Mouse (Mus musculus) liver, embryonic 11.5 days (tissue): ENCODE results near the gene Rraga. TPM values are rescaled to one million over a fixed set of nuclear protein-coding genes. Genes with fewer than 3 reads are reported as not detected.
A peak's percentile ranks its signal among the peaks of the same experiment; 100 is the strongest.

ENCODE experiments used
- ATAC-seq: fragments of 200-750 bp; cut with Nextera tagmentation; replicated peaks from 2 replicates; pipeline ENCODE4 v1.8.0; 2017; ENCODE audit warnings: moderate number of reproducible peaks, mild to moderate bottlenecking, moderate TSS enrichment, moderate library complexity; ENCODE audit not compliant: low FRiP score
- DNase-seq: peaks from one replicate; pipeline ENCODE4 v3.0.0-alpha.2; 2017; ENCODE audit warnings: low spot score
- H3K27ac ChIP-seq: fragments of 300-500 bp; sonication (generic); 2 replicates; pipeline ENCODE4 v1.5.1; 2014; ENCODE audit warnings: mild to moderate bottlenecking, low read depth, low read length, control low read depth
- H3K27me3 ChIP-seq: fragments of 300-500 bp; sonication (generic); replicated peaks from 2 replicates; pipeline ENCODE4 v1.6.1; 2014; ENCODE audit warnings: low read length, mixed read lengths; ENCODE audit not compliant: control insufficient read depth, insufficient read depth
- H3K36me3 ChIP-seq: fragments of 300-500 bp; sonication (generic); 2 replicates; pipeline ENCODE4 v1.6.1; 2014; ENCODE audit warnings: mild to moderate bottlenecking, low read length, moderate library complexity, mixed read lengths; ENCODE audit not compliant: control insufficient read depth, insufficient read depth
- H3K4me1 ChIP-seq: fragments of 300-500 bp; sonication (generic); replicated peaks from 2 replicates; pipeline ENCODE4 v1.6.1; 2014; ENCODE audit warnings: low read length, mixed read lengths; ENCODE audit not compliant: control insufficient read depth, insufficient read depth
- H3K4me2 ChIP-seq: fragments of 300-500 bp; sonication (generic); 2 replicates; pipeline ENCODE4 v1.6.1; 2014; ENCODE audit warnings: mild to moderate bottlenecking, control low read depth, moderate library complexity
- H3K4me3 ChIP-seq: fragments of 300-500 bp; sonication (generic); 2 replicates; pipeline ENCODE4 v1.5.1; 2014; ENCODE audit warnings: low read depth, low read length, control low read depth
- H3K9ac ChIP-seq: fragments of 300-500 bp; sonication (generic); 2 replicates; pipeline ENCODE4 v1.6.1; 2014; ENCODE audit warnings: low read depth, low read length, control low read depth
- H3K9me3 ChIP-seq: fragments of 300-500 bp; sonication (generic); 2 replicates; pipeline ENCODE4 v1.6.1; 2016; ENCODE audit warnings: low read length, inconsistent platforms, mixed read lengths; ENCODE audit not compliant: control insufficient read depth
- WGBS: fragments of 180-500 bp; shearing (Covaris S2); extraction: QIAGEN DNeasy Blood & Tissue Kit; methylation state at CpG from one replicate; pipeline ENCODE4 v1.1.7; 2014; 5-methylcytosine and 5-hydroxymethylcytosine counted together
- polyA plus RNA-seq: library from polyadenylated mRNA; unstranded; fragments of >200 nt; fragmentation: Nextera tagmentation; extraction: Ambion mirVana; gene quantifications from 2 replicates; pipeline ENCODE4 v1.2.1, GENCODE M21; 2014

The Rraga gene
- polyA plus RNA-seq, 1 experiment from 2014 or later: 62.2 TPM

DNA sequence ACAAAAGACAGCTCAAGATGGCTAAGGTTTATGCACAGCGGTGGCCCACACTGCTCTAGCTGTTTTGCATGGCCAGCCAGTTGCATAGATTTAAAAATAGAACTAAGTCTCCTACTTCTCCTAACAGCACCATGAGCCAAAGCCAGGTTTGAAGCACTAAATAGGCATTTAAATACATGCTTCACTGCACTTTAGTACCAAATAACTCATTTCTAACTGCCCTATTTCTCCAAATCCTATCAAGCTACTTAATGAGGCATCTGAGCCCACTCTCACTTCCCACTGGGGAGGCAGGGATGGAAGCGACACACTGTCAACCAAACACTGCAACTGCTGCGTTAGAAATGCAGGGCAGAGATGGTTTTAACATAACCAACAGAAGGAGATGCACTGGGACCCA is 31.5 kb upstream of the Rraga start:
- no peaks in the 10 kb centered on the region for H3K36me3 ChIP-seq
- ATAC-seq (no peak), DNase-seq (no peak)
- WGBS: 77% methylated on average over 3 of the region's 3 CpGs
- H3K27ac ChIP-seq: no peak overlapping the region
- no peak overlapping the region for H3K9ac ChIP-seq
- H3K27me3 ChIP-seq: no peaks in the 10 kb centered on the region
- H3K4me2 ChIP-seq: no peak overlapping the region
- no peaks in the 10 kb centered on the region for H3K4me1 ChIP-seq
- no peaks in the 10 kb centered on the region for H3K9me3 ChIP-seq
- no peak overlapping the region for H3K4me3 ChIP-seq

DNA sequence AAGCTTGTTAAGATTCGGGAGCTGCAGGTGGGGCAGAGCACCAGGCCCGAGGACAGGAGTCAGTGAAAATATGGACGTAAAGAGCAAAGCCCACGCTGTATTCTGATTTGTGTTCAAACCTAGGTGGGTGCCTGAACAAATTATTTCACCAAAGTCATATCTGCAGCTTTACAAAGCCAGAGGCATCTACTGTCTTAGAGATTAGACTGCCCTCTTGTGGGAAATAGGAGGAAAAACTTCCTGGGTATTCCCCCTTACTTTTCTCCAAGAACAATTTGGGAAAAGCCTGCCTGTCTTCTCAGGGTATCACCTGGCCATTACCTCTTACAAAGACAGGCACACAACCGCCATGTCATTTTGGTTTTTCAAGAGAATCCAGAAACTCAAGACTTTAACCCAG is 29.9 kb upstream of the Rraga start:
- no peak overlapping the region for H3K4me3 ChIP-seq
- DNase-seq: no peak
- WGBS: 52% methylated on average over 5 of the region's 5 CpGs
- H3K4me1 ChIP-seq: no peaks in the 10 kb centered on the region
- ATAC-seq: no peak
- H3K36me3 ChIP-seq: no peaks in the 10 kb centered on the region
- H3K27ac ChIP-seq: no peak overlapping the region
- no peaks in the 10 kb centered on the region for H3K9me3 ChIP-seq
- no peak overlapping the region for H3K4me2 ChIP-seq
- H3K27me3 ChIP-seq: no peaks in the 10 kb centered on the region
- no peak overlapping the region for H3K9ac ChIP-seq

DNA sequence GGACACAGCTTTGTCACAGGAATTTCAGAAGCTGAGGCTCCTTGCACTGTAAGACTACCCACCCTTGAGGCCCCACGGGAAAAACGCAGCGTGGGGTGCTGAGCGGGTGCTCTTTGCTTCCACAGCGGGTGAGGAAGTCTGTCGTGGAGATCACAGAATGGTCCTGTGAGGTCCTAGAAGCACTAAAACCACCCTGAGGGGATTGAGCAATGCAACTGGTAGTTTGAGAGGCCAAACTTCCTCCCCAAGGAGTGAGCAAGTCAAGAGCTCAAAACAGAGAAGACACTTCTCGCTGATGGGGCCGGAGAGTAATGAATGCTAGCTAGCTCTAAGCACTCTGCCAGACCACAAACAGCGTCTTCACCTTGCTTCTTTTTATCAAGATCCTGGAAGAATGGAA is 27.1 kb upstream of the Rraga start:
- Histone ChIP-seq H3K27me3 (no peaks in the 10 kb centered on the region), H3K4me3 (no peak overlapping the region), H3K9ac (no peak overlapping the region), H3K4me2 (no peak overlapping the region), H3K36me3 (no peaks in the 10 kb centered on the region), H3K4me1 (no peaks in the 10 kb centered on the region), H3K9me3 (no peaks in the 10 kb centered on the region), H3K27ac (no peak overlapping the region)
- DNase-seq (no peak), ATAC-seq (no peak)
- WGBS: 59% methylated on average over 9 of the region's 9 CpGs

DNA sequence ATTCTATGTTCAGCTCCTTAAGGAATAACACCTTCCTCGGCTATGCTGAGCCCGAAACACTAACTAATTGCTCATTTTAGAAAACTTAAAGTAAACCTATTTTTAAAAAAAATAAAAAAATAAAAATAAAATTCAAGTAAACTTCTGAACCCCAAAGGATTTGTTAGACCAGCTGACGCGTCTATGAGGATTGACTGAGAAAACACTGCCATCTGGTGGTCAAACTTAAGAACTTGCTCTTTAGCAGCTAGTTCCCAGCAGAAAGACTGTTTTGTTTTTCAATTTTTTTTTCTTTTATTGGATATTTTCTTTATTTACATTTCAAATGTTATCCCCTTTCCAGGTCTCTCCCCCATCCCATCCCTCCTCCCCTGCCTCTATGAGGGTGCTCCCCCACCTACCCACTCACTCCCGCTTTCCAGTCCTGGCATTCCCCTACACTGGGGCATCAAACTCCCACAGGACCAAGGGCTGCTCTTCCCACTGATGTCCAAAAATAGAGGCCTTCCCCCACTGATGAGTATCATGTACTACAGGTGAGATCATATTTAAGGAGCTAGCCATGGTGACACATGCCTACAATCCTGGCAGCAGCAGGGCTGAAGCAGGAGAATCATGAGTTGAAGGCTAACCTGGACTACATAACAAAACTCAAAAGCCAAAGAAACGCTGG is 20.3 kb upstream of the Rraga start:
- ATAC-seq (no peak), DNase-seq (no peak)
- Histone ChIP-seq H3K4me2 (no peak overlapping the region), H3K27me3 (no peaks in the 10 kb centered on the region), H3K4me1 (no peaks in the 10 kb centered on the region), H3K4me3 (no peak overlapping the region), H3K36me3 (no peaks in the 10 kb centered on the region), H3K27ac (no peak overlapping the region), H3K9ac (no peak overlapping the region), H3K9me3 (no peaks in the 10 kb centered on the region)
- WGBS: 21% methylated on average over 6 of the region's 6 CpGs

DNA sequence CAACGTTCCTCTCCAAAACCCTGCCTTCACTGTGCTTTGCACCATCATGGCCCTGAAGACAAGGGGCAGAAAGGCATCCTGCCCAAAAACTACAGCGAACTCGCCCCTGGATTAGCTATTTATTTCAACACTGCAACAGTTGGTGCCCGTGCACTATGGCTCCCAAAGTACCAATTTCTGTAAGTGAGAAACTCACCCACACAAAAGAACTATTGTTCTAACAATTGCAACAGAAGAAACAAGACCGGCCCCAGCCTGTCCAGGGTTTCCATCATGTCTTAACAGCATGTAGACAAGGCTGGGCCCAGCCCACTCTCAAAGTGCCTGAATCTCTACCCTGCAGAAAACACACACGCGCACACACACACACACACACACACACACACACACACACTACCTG is 18.1 kb upstream of the Rraga start:
- no peaks in the 10 kb centered on the region for H3K27me3 ChIP-seq
- no peak overlapping the region for H3K27ac ChIP-seq
- H3K36me3 ChIP-seq: no peaks in the 10 kb centered on the region
- DNase-seq (no peak), ATAC-seq (no peak)
- H3K4me3 ChIP-seq: no peak overlapping the region
- no peak overlapping the region for H3K9ac ChIP-seq
- no peaks in the 10 kb centered on the region for H3K9me3 ChIP-seq
- WGBS: 79% methylated on average over 7 of the region's 7 CpGs
- no peak overlapping the region for H3K4me2 ChIP-seq
- H3K4me1 ChIP-seq: no peaks in the 10 kb centered on the region

DNA sequence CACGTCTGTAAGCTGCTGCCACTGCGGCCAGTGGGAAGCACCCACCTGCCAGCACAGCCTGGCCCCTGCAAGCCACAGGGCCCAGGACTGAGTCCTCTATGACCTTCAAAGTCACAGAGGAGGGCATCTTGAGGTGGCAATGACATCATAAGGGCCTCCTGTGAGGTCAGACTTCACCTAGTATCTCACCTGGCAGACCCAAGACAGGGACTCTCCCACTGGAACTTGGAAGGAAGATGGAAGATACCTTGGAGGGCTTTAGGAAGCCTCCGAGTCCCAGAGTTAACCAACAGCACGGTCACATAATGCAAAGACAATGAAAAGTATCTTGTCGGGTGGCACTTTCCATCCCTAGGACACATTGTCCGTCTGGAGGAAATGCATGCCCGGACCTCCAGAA is 17.2 kb upstream of the Rraga start, which contains the start of gene Saxo1:
Gene Saxo1 (minus strand): TSS at position 101 of the 400 bp plus-strand sequence.
- DNase-seq (no peak), ATAC-seq (no peak)
- Histone ChIP-seq H3K4me2 (no peak within 1 kb of the TSS), H3K9ac (no peak within 1 kb of the TSS), H3K4me1 (no peaks in the 10 kb centered on the region), H3K27me3 (no peaks in the 10 kb centered on the region), H3K9me3 (no peaks in the 10 kb centered on the region), H3K27ac (no peak within 1 kb of the TSS), H3K36me3 (no peaks in the 10 kb centered on the region), H3K4me3 (no peak within 1 kb of the TSS)
- WGBS: 82% methylated on average over 7 of the region's 7 CpGs

DNA sequence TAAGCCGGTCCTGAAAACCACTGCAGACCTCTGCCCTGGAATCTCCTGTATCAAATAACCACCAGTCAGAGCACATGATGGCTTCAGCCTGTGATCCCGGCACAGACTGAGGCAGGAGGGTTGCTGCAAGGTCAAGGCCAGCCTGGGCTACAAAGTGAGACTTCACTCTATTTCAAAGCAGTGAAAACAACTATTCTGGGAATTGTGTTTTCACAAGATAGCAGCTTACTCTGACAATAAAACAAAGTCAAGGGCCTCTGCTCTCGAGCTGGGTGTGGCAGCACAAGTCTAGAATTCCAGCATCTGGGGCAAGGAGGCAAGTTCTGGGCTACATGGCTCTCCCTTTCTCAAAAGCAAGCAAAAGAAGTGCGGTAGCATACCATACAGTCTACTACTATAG is 16.5 kb upstream of the Rraga start:
- Histone ChIP-seq H3K27me3 (no peaks in the 10 kb centered on the region), H3K4me3 (no peak overlapping the region), H3K4me1 (no peaks in the 10 kb centered on the region), H3K9me3 (no peaks in the 10 kb centered on the region), H3K27ac (no peak overlapping the region), H3K36me3 (no peaks in the 10 kb centered on the region), H3K9ac (no peak overlapping the region), H3K4me2 (no peak overlapping the region)
- WGBS: 56% methylated on average over 4 of the region's 4 CpGs
- no peak for DNase-seq
- ATAC-seq: no peak

DNA sequence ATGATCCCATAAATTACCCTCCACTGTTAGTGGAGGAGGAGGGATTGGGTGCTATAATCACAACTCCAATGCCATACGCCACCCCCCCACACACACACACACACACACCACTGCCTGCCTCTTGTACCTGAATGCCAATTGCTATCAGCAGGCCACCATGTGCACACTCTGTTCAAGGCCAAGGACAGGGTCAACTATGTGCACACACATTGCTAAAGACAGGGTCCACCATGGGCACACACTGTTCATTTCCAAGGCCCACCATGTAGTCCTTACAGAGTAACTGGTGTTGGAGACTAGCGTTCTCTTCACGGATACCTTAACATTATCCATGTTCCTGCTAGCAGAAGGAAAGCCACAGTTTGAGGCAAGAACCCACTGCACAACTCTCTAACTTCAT is 14.4 kb upstream of the Rraga start:
- no peaks in the 10 kb centered on the region for H3K36me3 ChIP-seq

DNA sequence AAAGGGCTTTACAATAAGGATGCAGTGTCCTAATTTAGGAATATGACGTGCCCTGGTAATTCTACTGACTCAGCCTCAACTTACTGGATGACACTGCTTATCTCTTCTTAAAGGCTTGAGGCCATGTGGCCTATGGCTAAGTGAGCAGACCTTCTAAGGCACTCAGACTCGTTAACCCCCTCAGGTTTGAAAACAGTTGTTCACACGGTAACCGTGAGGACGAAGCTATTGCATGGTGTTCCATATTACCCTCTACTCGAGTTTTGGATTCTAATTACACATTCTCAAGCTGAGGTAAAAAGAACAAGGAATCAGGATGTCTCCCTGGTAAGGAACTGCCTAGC is 557 bp upstream of the Rraga start:
- peak overlapping the region; percentile 82 for H3K4me2 ChIP-seq
- peak overlapping the region; percentile 93 for H3K27ac ChIP-seq
- H3K27me3 ChIP-seq: no peaks in the 10 kb centered on the region
- no peaks in the 10 kb centered on the region for H3K9me3 ChIP-seq
- peaks cover 16% of the 10 kb centered on the region for H3K4me1 ChIP-seq
- no peak for DNase-seq
- 14% methylated on average over 6 of the region's 6 CpGs for WGBS
- ATAC-seq: peak; percentile 25
- peak overlapping the region; percentile 91 for H3K9ac ChIP-seq
- peak overlapping the region; percentile 80 for H3K4me3 ChIP-seq
- H3K36me3 ChIP-seq: peaks cover 2% of the 10 kb centered on the region; the same call in 1 of the 2 replicates

More for the DNA sequence above, 14.4 kb upstream of the Rraga start:
- Histone ChIP-seq H3K4me1 (no peaks in the 10 kb centered on the region; the same call in 1 of the 2 replicates), H3K9me3 (no peaks in the 10 kb centered on the region), H3K27ac (no peak overlapping the region), H3K4me3 (no peak overlapping the region), H3K27me3 (no peaks in the 10 kb centered on the region), H3K4me2 (no peak overlapping the region), H3K9ac (no peak overlapping the region)
- 91% methylated on average over 3 of the region's 3 CpGs for WGBS
- ATAC-seq (no peak), DNase-seq (no peak)
